ENCODE assay signal across 10 mouse cellular contexts in the genomic region with DNA sequence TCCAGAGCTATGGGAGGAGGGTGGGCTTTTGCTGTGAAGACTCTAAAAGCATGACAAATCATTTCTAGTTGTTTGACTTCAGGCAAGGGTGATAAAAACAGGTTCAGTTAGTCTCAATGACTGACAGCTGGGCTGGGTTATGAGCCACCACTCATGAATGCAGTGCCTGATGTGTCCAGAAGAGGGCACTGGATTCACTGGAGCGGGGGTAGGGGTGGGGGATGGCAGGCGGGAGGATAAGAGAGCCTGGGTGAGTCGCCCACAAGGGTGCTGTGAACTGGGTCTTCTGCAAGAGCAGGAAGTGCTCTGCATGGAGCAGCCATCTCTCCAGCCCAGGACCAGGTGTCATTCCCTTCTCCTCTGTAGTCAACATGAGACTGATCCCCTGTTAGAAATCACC. TPM values are rescaled to one million over a fixed set of nuclear protein-coding genes. Genes with fewer than 3 reads are reported as not detected.
DNase-seq lines count a peak whose midpoint lies in the region; ATAC-seq lines count a peak whose summit lies in the region.
"Had no signal": no experiment of that assay in that cellular context is flagged by ENCODE, and none has a peak within 500 bp of the region (broad histone marks: within the 10 kb centered on the region; RNA-seq: fewer than 3 reads in every experiment).

No protein-coding gene starts in this region.

- DNase-seq in hindbrain, embryonic 10.5 days (ENCODE audit: low spot score), result peak; percentile 42
- DNase-seq in CD4-positive, CD25-positive, alpha-beta regulatory T cell, adult 2 months (ENCODE audit: low read depth, low spot score), result peak; percentile 80
- DNase-seq in adrenal gland, postnatal 14 days, result peak; percentile 64
- peak; percentile 49 for DNase-seq in lung, postnatal 36 days
- peak; percentile 81 for DNase-seq in thymus, postnatal 4 days

- H3K4me2 ChIP-seq in hindbrain, embryonic 16.5 days (ENCODE audit: low read length), result no peak overlapping the region
- H3K4me2 ChIP-seq: embryonic facial prominence, embryonic 15.5 days had no signal

- no peak for ATAC-seq in hindbrain, embryonic 16.5 days
- peak; percentile 80 for ATAC-seq in granulocyte monocyte progenitor cell, adult 5-6 weeks (replicated peaks; ENCODE audit: poor library complexity, severe bottlenecking)
- no peak for ATAC-seq in frontal cortex, adult (ENCODE audit: low TSS enrichment)

- no peaks in the 10 kb centered on the region for H3K27me3 ChIP-seq in hindbrain, embryonic 10.5 days (ENCODE audit: insufficient read depth, poor library complexity, severe bottlenecking)
- no peaks in the 10 kb centered on the region for H3K27me3 ChIP-seq in hindbrain, embryonic 16.5 days (replicated peaks; ENCODE audit: control insufficient read depth, insufficient read depth, low read length)
- H3K27me3 ChIP-seq: embryonic facial prominence, embryonic 15.5 days had no signal

- 0 out of 2 replicates have a peak, but pooled peaks cover 4% of the 10 kb centered on the region for H3K4me1 ChIP-seq in hindbrain, embryonic 10.5 days (replicated peaks)
- H3K4me1 ChIP-seq in hindbrain, embryonic 16.5 days (ENCODE audit: control insufficient read depth, insufficient read depth, low read depth, low read length), result no peaks in the 10 kb centered on the region
- H3K4me1 ChIP-seq: embryonic facial prominence, embryonic 15.5 days had no signal

- no peaks in the 10 kb centered on the region for H3K36me3 ChIP-seq in hindbrain, embryonic 10.5 days
- no peaks in the 10 kb centered on the region; the same call in 1 of the 2 replicates for H3K36me3 ChIP-seq in hindbrain, embryonic 16.5 days (ENCODE audit: control insufficient read depth, insufficient read depth, low read length)
- H3K36me3 ChIP-seq: embryonic facial prominence, embryonic 15.5 days had no signal

- WGBS in hindbrain, embryonic 10.5 days, result 12% methylated on average over 3 of the region's 3 CpGs
- WGBS in hindbrain, embryonic 16.5 days, result 17% methylated on average over 3 of the region's 3 CpGs

- no peak overlapping the region for H3K27ac ChIP-seq in hindbrain, embryonic 10.5 days
- H3K27ac ChIP-seq in hindbrain, embryonic 16.5 days (ENCODE audit: low read depth, low read length), result no peak overlapping the region
- H3K27ac ChIP-seq: embryonic facial prominence, embryonic 15.5 days; macrophage had no signal

- H3K9ac ChIP-seq in hindbrain, embryonic 16.5 days (ENCODE audit: low read depth, low read length), result no peak overlapping the region
- H3K9ac ChIP-seq: embryonic facial prominence, embryonic 15.5 days had no signal

- no peaks in the 10 kb centered on the region for H3K9me3 ChIP-seq in hindbrain, embryonic 10.5 days
- H3K9me3 ChIP-seq in hindbrain, embryonic 16.5 days (ENCODE audit: control insufficient read depth, low read length), result no peaks in the 10 kb centered on the region
- H3K9me3 ChIP-seq: embryonic facial prominence, embryonic 15.5 days had no signal

- H3K4me3 ChIP-seq in hindbrain, embryonic 10.5 days, result no peak overlapping the region
- no peak overlapping the region for H3K4me3 ChIP-seq in hindbrain, embryonic 16.5 days (ENCODE audit: low read length)
- H3K4me3 ChIP-seq: embryonic facial prominence, embryonic 15.5 days had no signal

RNA-seq across cellular contexts. Expression of gene Stat1, which starts 50.8 kb away (rescaled TPM):
- polyA plus RNA-seq in hindbrain, embryonic 10.5 days (2016; fragmentation: Nextera tagmentation; extraction: Ambion mirVana), result 11.1 and 13.6 TPM in 2 replicates
- 13.8 and 14.2 TPM in 2 replicates for polyA plus RNA-seq in hindbrain, embryonic 16.5 days (2015; fragmentation: Nextera tagmentation; extraction: Ambion mirVana)
- 56.4 and 56.9 TPM in 2 replicates for total RNA-seq in adrenal gland, postnatal 14 days (2021)
- 34.7 and 65.5 TPM in 2 replicates for total RNA-seq in granulocyte monocyte progenitor cell, adult 5-6 weeks (2014; fragmentation: Nextera tagmentation)
- total RNA-seq in granulocyte monocyte progenitor cell, adult 5-6 weeks (2017), result 51.1 and 52.7 TPM in 2 replicates
